Mouse (Mus musculus): ENCODE measurements around the gene Syt14.
A peak's percentile ranks its signal among the peaks of the same experiment; 100 is the strongest.

The Syt14 gene

DNA sequence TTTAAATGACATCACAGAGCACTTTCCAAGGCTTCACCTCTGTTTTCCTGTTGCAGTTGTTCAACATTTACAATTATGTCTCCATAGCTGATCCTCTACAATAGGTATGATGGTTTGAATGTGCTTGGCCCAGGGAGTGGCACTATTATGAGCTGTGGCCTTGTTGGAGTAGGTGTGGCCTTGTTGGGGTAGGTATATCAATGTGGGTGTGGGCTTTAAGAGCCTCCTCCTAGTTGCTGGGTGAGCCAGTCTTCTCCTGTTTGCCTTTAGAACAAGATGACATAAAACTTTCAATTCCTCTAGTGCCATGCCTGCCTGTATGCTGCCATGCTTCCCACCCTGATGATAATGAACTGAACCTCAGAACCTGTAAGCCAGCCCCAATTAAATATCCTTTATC lies 42.1 kb downstream of the Syt14 start:
- DNase-seq (ENCODE audit: inconsistent age in 2 of 2, low spot score in 1 of 2): no peak

DNA sequence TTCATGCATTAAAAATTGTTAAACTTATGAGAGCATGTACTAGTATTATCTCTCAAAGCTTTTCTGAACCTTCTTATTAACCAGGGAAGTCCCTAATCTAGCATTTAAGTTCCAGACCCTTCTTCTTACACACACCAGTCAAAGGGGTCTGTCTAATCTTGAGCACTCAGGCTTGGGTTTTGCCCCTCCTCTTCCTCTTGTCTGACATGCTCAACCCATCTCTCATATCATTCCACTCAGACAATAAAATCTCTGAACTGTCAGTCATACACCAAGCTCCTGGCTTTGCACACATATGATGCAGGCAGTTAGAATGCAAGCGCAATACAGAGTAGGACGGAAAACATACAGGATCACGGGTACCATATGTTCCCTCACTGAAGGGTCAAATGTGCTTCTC lies 48.4 kb downstream of the Syt14 start:
- no peak for DNase-seq (ENCODE audit: inconsistent age in 2 of 2, low spot score in 1 of 2)

DNA sequence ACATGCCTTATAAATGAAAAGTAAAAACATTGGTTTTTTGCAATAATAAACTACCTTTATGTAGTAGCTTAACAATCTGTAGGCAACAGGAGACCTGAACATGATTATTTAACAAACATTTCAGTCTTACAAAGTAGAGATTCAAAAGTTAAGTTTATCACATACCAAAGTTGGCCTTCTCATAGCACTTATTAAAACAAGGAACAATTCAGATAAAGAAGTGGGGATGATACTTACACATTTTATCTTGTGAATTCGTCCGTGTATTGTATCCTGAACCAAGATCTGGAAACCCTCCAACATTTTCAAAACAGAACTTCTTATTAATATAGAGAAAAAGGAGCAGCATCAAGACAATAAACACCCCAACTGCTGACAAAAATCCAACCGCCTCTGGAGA lies 49.1 kb downstream of the Syt14 start:
- DNase-seq (ENCODE audit: inconsistent age in 2 of 2, low spot score in 1 of 2): no peak

DNA sequence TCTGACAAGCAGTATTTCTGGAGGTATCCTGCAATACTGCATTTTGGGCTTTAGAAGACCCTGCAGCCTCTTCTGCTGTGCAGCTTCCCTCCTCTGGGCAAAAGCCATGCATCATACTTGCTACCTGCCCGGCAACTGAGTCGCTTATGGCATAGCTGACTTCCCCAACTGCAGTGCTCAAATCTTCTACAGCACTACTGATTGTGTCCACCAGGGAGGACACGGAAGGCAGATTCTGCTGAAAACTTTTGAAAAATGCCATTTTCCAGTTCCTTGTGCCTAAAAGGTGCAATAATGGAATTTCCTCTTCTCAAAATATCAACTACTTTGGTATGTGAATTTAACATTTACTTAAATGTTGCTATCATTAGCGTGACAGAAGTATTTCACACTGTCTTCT lies 51.2 kb downstream of the Syt14 start:
- no peak for DNase-seq (ENCODE audit: inconsistent age in 2 of 2, low spot score in 1 of 2)

DNA sequence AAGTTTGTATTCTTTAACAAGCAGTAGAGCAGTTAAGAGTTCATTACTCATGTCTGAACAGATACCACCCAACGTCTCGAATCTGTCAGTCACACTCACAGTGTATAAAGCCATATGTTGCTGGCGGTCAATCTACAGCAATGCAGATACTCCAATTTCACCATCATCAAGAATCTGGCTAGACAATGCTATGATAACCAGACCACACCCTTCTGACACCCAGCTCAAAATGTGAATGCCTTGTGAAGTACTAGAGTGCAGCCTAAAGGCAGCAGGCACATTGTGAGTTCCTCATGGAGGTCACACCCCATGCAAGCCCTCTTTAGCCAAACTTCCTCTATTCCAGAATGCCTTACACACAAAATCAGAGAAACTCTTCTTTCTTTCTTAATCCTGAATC lies 53.9 kb downstream of the Syt14 start:
- no peak for DNase-seq (ENCODE audit: inconsistent age in 2 of 2, low spot score in 1 of 2)

DNA sequence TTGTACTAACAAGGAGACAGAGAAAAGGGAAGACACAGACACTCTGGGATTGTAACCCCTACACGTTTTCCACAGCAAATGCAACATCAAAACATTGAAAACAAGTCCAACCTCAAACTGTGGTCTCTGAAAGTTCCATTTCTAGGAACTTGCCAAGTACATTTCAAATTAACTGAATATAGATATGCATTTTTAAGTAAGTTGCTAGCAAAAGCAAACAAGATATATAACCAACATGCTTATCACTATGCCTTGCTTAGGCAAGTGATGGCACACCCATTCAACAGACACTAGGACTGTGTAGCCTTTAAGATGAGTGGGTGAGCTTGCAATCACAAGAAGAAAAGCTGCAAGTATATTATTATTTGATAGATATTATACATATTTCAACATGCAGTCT lies 54.5 kb downstream of the Syt14 start:
- DNase-seq (ENCODE audit: inconsistent age in 2 of 2, low spot score in 1 of 2): no peak

DNA sequence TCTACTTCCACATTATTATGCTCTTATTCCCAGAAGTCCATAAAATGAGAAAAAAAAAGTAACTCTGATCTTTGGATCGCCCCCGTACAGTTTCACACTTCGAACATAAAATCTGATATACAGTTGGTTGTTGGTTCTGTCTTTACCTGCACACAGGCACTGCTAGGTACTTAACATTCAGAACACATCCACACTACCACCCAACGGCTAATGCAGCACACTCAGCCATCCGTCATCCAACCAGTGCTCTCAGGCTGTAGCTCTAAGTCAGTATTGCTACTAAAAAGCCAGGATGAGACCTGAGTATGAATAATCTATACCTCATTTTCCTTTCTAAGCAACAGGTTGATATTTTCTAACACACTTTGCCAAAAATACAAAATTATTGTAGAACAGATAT lies 73.3 kb downstream of the Syt14 start:
- DNase-seq (ENCODE audit: inconsistent age in 2 of 2, low spot score in 1 of 2): no peak

DNA sequence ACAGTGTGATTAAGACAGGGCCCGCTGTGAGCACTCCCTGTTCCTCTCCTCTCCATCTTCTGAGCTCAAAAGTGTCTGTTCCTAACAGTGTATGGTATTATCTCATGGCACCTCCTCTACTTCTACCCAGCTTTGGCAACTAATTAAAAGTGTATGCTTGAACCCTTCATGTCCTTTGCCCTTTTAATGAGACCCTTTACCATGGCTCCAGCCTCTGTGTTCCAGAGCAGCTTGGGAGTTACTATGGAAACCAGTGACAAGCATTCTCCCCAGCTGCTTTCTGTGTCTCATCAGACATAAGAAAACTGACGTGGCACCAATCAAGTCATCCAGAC lies 87.8 kb downstream of the Syt14 start:
- no peak for DNase-seq (ENCODE audit: inconsistent age in 2 of 2, low spot score in 1 of 2)

DNA sequence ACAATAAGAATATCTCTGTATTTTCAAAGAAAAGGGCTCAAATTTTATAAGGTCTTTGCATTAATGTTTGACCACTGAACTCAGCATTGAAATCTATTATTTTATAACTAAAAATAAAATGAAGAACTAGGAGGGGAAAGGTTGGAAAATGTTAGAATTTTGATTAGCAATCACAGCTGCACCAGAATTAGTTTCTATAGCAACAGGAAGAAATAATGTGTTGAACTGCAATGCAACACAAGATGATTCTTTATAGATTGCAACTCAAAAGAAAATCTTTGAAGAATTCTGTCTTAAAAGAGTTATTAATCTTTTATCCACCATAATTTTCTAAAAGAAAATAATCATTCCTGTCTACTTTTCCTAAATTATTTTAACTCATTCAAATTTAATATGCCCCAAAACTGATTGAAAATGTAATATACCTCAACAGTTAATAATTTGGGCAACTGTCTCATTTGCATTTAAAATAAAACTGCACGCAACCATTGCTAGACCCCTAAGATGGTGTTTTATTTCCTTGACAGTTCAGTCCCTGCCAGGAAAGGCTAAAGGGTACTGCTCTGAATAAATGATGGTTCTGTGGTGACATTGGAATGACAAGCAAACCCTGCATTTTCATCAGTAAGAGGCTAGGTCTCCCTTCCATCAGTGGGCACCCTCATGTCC lies 88.3 kb downstream of the Syt14 start:
- DNase-seq (ENCODE audit: inconsistent age in 2 of 2, low spot score in 1 of 2): no peak

DNA sequence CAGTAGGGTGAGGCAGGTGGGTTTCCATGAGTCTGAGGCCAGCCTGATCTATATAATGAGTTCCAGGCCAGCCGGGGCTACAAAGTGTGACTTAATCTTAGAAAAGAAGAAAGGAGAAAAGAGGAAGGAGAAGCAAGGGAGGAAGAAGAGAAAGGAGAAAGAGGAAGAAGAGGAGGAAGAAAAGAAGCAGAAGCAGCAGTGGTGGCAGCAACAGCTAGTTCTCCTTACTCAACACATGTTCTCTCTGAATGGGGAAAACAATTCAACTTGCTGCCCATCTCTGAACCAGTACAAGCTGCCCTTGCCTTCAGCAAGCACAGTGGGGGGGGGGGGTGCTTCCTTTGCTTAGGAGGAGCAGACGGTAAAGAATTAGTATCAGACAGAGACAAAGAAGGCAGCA lies 96.5 kb downstream of the Syt14 start:
- DNase-seq (ENCODE audit: inconsistent age in 2 of 2, low spot score in 1 of 2): no peak

DNA sequence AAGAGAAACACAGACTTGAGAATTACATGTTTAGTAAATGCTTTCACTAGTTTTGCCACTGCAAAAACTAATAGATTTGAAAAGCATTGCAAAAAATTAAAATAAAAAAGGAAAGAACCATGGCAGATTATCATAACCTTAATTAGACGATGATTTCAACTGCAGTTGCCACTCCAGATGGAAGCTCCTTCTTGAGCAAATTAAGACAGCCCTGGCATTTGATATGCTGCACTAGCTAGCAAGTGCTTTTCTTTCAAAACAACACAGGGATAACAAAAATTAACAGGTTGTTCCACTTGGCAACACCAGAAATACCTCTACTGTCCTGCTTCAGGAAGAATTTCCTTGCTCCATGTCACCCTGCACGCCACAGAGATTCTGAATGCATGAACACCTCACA lies 97.6 kb downstream of the Syt14 start:
- DNase-seq (ENCODE audit: inconsistent age in 2 of 2, low spot score in 1 of 2): no peak

DNA sequence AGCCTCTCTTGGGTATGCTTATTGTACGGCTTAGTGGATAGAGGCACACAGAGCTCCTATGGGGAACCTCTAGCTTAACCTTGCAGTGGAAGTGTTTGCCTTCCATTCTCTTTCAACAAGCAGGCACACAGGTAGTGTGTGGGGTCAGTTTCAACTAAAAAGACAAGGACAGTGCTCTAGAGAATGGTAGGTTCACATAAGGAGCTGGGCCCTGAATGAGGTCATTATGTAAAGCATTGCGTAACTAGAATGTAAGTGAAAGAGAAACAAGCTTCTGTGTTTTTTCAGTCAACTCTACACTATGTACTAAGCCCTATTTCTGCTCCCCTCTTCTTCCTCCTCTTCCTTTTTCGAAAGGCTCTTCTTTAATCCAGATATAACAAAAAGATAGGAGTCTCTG lies 103.8 kb downstream of the Syt14 start:
- DNase-seq (ENCODE audit: inconsistent age in 2 of 2, low spot score in 1 of 2): no peak

DNA sequence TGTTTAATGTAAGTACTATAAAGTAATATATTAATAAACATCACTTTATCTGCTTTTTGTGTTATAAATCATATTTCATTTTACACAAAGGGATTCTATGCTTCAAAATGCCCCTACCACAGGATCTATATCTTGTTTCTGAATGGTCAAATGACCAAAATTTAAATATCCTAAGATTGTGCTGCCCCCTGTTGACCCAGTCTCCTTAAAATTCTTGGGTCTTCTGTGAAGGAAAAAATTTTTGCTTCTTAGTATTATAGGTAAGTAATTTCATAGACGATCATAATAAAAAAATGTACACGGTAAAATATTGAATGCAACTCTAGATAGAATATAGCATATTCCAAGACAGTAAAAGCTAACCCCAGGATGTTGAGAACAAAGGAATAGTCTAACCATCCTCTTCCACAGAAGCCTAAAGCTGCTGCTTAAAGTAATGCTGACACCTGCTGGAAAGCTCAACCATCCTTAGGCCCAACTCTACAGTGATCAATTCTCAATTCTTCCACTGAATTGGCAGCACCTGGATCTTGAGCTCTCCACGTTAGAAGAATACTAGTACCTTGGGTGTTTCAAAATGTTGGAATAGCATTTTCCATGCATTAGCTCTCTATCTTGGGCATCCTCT lies 123.4 kb downstream of the Syt14 start:
- DNase-seq (ENCODE audit: inconsistent age in 2 of 2, low spot score in 1 of 2): peak in 1 of 2 experiments; percentile 61

DNA sequence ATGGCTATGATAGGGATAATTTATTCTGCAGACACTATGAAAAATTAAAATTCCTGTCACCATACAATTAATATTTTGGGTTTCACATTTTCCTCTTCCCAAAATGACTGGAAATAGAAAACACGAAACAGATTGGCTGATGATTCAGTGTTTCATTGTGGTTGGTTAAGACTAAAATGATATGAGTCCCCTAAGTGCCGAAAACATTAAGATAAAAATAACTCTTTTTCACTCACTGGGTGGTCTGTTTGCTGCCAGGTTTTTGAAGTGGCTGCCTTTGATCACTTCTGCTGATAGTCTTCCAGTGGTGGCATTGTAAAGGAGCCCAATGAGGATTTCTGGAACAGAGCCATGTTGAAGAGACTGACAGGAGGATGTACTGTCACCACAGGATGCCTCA lies 134.1 kb downstream of the Syt14 start:
- DNase-seq (ENCODE audit: inconsistent age in 2 of 2, low spot score in 1 of 2): no peak

DNA sequence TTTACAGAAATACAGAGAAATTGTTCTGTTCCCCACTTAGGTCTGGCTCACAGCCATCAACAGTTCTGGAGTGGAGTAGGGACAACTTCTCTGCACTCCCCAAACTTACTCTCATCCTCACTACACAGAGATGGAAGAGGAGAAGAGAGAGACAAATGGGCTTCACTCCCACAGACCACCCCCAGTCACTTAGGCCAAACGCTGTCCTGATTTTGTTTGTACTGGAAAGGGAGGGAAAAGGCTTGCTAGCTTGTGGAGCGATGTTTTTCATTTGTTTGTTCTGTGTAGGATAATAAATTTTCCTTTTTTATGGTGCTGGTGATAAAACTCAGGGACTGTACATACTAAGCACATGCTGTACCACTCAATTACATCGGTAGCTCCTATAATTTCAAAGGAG lies 134.7 kb downstream of the Syt14 start:
- DNase-seq (ENCODE audit: inconsistent age in 2 of 2, low spot score in 1 of 2): no peak

DNA sequence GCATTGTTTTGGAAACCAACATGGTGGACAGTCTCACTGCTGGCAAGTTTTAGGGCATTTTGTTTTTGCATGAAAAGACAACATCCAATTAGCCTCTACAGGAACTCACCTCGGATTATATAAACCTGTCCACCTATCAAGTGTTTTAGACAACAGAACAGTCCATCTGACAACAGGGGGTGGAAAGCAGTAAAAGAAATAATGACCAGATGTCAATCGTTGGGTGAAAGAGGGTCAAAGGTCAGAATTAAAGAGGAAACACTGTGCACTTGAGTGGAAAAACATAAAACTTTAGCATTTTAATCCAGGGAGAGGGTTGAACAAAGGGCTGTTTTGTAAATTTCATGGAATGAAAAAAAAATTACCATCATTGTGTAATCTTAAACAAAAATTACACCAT lies 136.8 kb downstream of the Syt14 start:
- no peak for DNase-seq (ENCODE audit: inconsistent age in 2 of 2, low spot score in 1 of 2)

DNA sequence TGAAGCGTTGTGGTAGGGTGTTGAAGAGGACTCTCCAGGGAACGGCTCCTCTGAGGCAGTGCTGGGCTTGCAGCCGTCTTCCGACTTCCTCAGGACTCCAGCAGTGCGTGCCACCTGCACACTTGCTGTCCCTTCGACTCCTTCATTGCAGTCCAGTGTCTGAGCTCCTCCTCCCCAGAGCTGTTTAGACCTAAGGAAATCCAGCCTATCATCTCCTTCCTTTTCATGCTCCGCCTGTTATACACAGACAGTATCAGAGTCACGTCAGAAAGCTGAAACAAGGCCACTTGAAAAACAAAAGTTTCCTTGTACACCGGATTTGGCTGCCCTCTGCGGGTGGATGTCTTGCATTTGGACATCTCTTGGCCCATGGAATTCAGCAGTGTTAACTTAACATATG lies 138.4 kb downstream of the Syt14 start:
- peak in 1 of 2 experiments; percentile 63 for DNase-seq (ENCODE audit: inconsistent age in 2 of 2, low spot score in 1 of 2)

DNA sequence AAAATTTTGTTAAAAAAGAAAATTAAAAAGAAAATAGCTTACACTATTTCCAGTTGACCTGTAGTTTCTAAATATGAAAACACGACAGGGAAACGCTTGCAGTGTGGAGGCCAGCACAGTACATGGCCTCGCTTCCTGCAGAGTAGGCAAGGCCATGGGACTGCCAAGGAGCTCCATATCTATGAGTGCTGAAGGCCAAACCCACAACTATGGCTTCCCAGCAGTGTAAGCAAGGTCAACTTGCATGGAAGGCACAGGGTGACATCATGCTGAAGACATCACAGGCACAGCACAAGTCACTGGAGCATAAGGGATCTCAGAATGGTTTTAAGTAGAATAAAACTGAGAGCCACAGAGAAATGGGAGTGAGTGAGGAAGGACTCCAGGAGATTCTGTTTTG lies 139.5 kb downstream of the Syt14 start:
- DNase-seq (ENCODE audit: inconsistent age in 2 of 2, low spot score in 1 of 2): peak; percentile 79 to 88

DNA sequence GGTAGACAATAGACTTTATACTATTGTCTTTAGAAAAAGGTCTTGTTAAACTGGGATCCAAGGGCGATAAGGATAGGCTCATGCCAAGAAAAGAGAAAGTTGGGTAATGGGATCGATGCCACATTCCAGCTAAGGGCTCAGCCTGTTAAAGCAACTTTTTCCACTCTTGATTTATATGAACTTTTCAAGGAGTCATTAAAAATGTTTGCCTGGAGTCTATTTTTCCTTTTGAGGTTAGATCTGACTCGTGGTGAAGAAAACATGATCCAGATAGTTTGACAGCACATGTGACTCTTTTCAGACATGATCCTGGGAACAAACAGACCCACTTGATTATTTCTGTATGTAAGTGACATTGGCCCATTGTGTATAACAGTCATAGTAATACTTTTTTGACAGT lies 144.9 kb downstream of the Syt14 start:
- DNase-seq (ENCODE audit: inconsistent age in 2 of 2, low spot score in 1 of 2): peak in 1 of 2 experiments; percentile 61

DNA sequence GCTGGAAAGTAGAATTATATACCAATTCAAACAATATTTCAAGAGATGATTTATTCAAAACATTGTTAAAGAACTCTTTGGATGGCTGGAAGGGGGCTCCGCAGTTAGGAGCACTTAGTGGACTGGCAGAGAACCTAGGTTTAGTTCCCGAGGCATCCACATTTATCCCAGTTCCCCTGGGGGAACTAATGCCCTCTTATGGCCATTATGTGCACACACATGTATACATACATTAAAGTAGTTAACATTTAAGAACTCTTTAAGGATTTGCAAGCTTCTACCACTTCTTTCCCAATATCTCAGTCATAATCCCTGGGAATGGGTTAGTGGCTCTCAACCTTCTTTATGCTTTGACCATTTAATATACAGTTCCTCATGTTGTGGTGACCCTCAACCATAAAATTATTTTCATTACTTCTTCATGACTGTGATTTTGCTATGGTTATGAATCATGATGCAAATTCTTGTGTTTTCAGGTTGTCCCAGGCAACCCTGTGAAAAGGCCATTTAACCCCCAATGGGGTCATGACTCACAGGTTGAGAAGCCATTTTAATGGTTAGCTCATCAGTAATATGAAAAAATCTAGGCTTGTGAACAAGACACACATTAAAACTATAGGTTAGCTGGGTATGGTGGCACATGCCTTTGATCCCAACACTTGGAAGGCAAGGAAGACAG lies 152.8 kb downstream of the Syt14 start:
- DNase-seq (ENCODE audit: inconsistent age in 2 of 2, low spot score in 1 of 2): no peak

DNA sequence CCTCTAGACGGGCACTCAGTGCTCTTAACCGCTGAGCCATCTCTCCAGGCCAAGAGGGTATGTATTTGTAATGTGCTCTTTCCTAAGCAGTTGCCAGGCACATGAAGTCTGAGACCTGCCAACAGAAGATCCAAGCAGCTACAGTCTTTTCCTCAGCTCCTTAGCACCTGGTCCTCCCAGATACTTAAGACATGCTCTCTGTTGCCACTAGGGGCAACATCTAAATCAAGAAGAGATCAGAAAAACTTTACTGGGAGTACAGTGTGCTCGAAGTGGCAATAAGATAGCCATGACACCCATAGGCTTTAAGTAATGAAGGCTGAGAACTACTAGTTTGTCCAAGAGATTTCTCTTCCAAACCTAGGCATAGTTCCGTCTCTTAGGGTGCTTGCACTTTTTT lies 155.4 kb downstream of the Syt14 start:
- DNase-seq (ENCODE audit: inconsistent age in 2 of 2, low spot score in 1 of 2): peak in 1 of 2 experiments; percentile 31

DNA sequence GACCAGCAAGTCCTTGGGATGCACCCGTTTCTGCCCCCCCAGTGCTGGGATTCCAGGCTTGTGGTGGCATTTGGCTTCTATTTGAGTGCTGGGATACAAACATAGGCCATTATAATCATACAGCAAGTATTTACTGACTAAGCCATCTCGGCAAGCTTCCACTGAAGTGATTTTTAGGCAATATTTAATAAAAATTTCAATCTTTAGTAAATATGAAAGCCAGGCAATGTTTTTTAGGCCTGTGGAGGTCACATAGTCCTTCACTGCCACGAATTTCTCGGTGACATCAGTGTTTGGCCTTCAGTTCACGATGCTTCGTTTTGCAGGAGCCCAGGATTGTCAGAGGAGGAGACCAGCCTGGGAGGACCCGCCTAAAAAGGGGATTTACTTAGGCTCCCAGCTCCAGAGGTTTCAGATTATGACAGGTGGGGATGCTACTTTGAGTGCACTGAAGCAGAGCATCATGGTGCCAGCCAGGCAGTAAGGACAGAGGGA lies 156.4 kb downstream of the Syt14 start:
- DNase-seq (ENCODE audit: inconsistent age in 2 of 2, low spot score in 1 of 2): peak; percentile 25 to 86

DNA sequence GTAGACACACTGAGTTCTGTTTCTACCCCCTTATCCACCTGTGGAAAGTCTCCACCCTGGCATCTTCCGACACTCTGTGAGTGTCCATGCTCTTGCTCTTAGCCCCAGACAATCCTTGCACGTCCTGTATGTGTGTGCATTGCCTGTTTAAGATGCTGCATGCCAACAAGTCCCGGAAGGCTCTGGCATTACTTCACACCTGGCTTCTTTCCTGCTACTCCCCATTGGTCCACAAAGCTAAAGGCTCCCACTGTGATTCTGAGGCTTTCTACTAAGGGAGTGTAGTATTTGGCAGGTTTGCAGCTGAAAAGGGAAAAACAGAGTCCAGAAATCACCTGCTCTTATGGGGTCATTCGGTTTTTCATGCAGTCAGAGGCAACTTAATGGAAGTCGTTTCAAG lies 162.7 kb downstream of the Syt14 start:
- no peak for DNase-seq (ENCODE audit: inconsistent age in 2 of 2, low spot score in 1 of 2)
